Mouse (Mus musculus) forebrain, embryonic 11.5 days (tissue): ENCODE measurements around the gene Fam222a. TPM values are rescaled to one million over a fixed set of nuclear protein-coding genes. Genes with fewer than 3 reads are reported as not detected.
A peak's percentile ranks its signal among the peaks of the same experiment; 100 is the strongest.

ENCODE experiments used
- ATAC-seq: fragments of 200-750 bp; cut with Nextera tagmentation; replicated peaks from 2 replicates; pipeline ENCODE4 v1.8.0; 2017; ENCODE audit warnings: moderate TSS enrichment; ENCODE audit not compliant: low FRiP score
- DNase-seq: peaks from one replicate; pipeline ENCODE4 v3.0.0-alpha.2; 2017; ENCODE audit warnings: low spot score
- H3K27ac ChIP-seq: fragments of 300-500 bp; sonication (generic); 2 replicates; pipeline ENCODE4 v1.5.1; 2014; ENCODE audit warnings: low read depth, low read length
- H3K27me3 ChIP-seq: fragments of 300-500 bp; sonication (generic); 2 replicates; pipeline ENCODE4 v1.6.1; 2014; ENCODE audit warnings: mild to moderate bottlenecking, low read length, mixed read lengths; ENCODE audit not compliant: control insufficient read depth, insufficient read depth
- H3K36me3 ChIP-seq: fragments of 300-500 bp; sonication (generic); 2 replicates; pipeline ENCODE4 v1.6.1; 2014; ENCODE audit warnings: mild to moderate bottlenecking, low read length, moderate library complexity, mixed read lengths; ENCODE audit not compliant: control insufficient read depth, insufficient read depth
- H3K4me1 ChIP-seq: fragments of 300-500 bp; sonication (generic); replicated peaks from 2 replicates; pipeline ENCODE4 v1.6.1; 2014; ENCODE audit warnings: low read length, mixed read lengths; ENCODE audit not compliant: control insufficient read depth, insufficient read depth
- H3K4me2 ChIP-seq: fragments of 300-500 bp; sonication (generic); 2 replicates; pipeline ENCODE4 v1.6.1; 2014; ENCODE audit warnings: low read depth, mild to moderate bottlenecking, low read length, moderate library complexity, mixed read lengths; ENCODE audit not compliant: severe bottlenecking
- H3K4me3 ChIP-seq: fragments of 300-500 bp; sonication (generic); 2 replicates; pipeline ENCODE4 v1.5.1; 2014; ENCODE audit warnings: low read depth, low read length
- H3K9ac ChIP-seq: fragments of 300-500 bp; sonication (generic); 2 replicates; pipeline ENCODE4 v1.6.1; 2014; ENCODE audit warnings: low read length
- H3K9me3 ChIP-seq: fragments of 300-500 bp; sonication (generic); 2 replicates; pipeline ENCODE4 v1.6.1; 2016; ENCODE audit warnings: low read length, mixed read lengths; ENCODE audit not compliant: control insufficient read depth
- WGBS: fragments of 180-500 bp; shearing (Covaris S2); extraction: QIAGEN DNeasy Blood & Tissue Kit; methylation state at CpG from one replicate; pipeline ENCODE4 v1.1.7; 2014; 5-methylcytosine and 5-hydroxymethylcytosine counted together
- polyA plus RNA-seq: library from polyadenylated mRNA; unstranded; fragments of >200 nt; fragmentation: Nextera tagmentation; extraction: Ambion mirVana; gene quantifications from 2 replicates; pipeline ENCODE4 v1.2.1, GENCODE M21; 2014

The Fam222a gene
- polyA plus RNA-seq: 8.7 and 9.4 TPM in 2 replicates

- peaks cover 38% of the 10 kb centered on the region for H3K4me1 ChIP-seq
- H3K9me3 ChIP-seq: no peaks in the 10 kb centered on the region
- ATAC-seq: peak; percentile 45
- H3K27ac ChIP-seq: peak within 1 kb of the TSS; percentile 87
- peak within 1 kb of the TSS; percentile 71 for H3K4me3 ChIP-seq
- under 1% methylated on average over 60 of the region's 72 CpGs for WGBS
- no peaks in the 10 kb centered on the region for H3K36me3 ChIP-seq
- peak; percentile 89 for DNase-seq
- peak within 1 kb of the TSS; percentile 74 for H3K4me2 ChIP-seq
- H3K9ac ChIP-seq: peak within 1 kb of the TSS; percentile 73
- H3K27me3 ChIP-seq: 0 out of 2 replicates have a peak, but pooled peaks cover 2% of the 10 kb centered on the region
Measured at GRCm38 (mm10) chr5:114567565-114568197, at the start of gene Fam222a. TSS of gene Fam222a (plus strand) at chr5:114568016.

DNA sequence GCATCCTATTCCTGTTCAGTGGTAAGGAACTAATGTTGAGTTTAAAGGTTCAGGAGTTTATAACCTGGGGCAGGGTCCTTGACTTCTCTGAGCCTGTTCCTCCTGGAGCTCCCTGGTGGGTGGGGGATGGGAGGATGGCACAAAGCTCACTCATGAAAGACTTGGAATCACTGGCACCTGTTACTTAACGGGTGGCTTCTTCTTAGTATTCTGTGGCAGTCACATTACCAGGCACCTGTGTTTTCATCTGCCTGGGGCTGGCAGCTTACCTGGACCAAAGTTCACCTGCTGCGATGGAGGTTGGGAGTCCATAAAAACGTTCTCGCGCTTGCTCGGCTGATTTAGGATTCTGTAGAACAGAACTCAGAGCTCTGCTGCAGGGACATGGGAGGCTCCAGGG is 39.5 kb upstream of the Fam222a start:
- no peaks in the 10 kb centered on the region for H3K27me3 ChIP-seq
- 88% methylated on average over 6 of the region's 6 CpGs for WGBS
- no peak for ATAC-seq

GRCm38 (mm10) chr5:114530337-114530736 is 37.5 kb upstream of the Fam222a start:
- Histone ChIP-seq H3K27ac (no peak overlapping the region), H3K27me3 (peaks cover 4% of the 10 kb centered on the region), H3K4me3 (no peak overlapping the region), H3K4me2 (no peak overlapping the region), H3K9me3 (no peaks in the 10 kb centered on the region), H3K9ac (no peak overlapping the region), H3K36me3 (no peaks in the 10 kb centered on the region), H3K4me1 (no peaks in the 10 kb centered on the region; the same call in 1 of the 2 replicates)
- WGBS: 66% methylated on average over 6 of the region's 6 CpGs
- ATAC-seq: no peak
- DNase-seq: no peak

More for the DNA sequence above, 39.5 kb upstream of the Fam222a start:
- Histone ChIP-seq H3K4me1 (no peaks in the 10 kb centered on the region; the same call in 1 of the 2 replicates), H3K9me3 (no peaks in the 10 kb centered on the region), H3K27ac (no peak overlapping the region), H3K9ac (no peak overlapping the region), H3K4me3 (no peak overlapping the region), H3K36me3 (no peaks in the 10 kb centered on the region), H3K4me2 (no peak overlapping the region)
- no peak for DNase-seq

DNA sequence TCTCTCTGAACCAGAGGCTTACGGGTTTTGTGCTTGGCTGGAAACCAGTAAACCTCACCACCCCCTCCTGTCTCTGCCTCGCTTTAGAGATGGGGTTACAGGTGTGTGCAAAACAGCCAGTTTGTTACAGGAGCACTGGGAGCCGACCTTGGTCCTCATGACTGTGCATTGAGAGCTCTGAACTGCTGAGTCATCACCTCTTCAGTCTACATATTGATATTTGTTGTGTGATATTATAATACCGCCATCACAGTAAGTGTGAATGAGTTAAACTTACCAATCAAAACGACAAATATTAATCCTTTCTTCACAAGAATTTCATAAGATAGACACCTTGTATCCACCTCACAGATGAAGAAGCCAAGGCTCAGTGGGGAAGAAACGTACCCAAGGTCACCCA is 35.8 kb upstream of the Fam222a start:
- Histone ChIP-seq H3K27me3 (peaks cover 6% of the 10 kb centered on the region), H3K4me3 (no peak overlapping the region), H3K4me1 (no peaks in the 10 kb centered on the region; the same call in 1 of the 2 replicates), H3K4me2 (no peak overlapping the region), H3K9ac (no peak overlapping the region), H3K36me3 (no peaks in the 10 kb centered on the region), H3K9me3 (no peaks in the 10 kb centered on the region), H3K27ac (no peak overlapping the region)
- no peak for ATAC-seq
- no peak for DNase-seq
- WGBS: 74% methylated on average over 6 of the region's 6 CpGs

DNA sequence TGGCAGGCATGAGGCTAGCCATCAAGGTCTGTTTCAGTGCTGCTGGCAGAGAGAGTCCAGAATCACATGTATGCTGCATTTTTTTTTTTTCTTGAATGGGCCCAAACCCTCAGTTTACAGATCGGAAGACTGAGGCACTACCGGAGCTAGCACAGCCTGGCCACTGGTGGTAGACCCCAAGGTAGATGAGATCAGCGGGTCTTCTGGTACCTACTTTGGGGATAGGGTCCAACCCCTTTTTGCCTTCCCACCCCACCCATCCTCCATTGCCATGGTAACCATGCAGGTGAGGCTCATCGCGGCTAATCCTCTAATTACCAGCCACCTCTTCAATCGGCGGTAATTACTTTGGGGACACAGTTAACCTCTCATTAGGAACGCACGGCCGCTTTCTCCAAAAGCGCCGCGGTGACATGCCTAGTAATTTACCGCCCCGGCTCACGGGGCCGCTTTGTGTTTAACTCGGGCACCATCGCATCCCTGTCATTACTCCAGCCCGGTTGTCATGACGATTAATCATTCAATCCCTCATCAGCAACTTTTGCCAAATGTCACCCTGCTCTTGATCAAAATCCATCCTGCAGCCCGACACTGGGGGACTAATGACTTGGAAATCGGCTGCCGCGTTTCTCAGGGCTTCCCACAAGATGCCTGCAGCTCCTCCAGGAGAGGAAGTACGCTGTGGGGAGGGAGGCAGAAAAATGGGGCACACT is 30.4 kb upstream of the Fam222a start:
- peaks cover under 1% of the 10 kb centered on the region; the same call in 1 of the 2 replicates for H3K9me3 ChIP-seq
- 3% methylated on average over 26 of the region's 26 CpGs for WGBS
- peaks cover 18% of the 10 kb centered on the region for H3K4me1 ChIP-seq
- H3K4me2 ChIP-seq: peak overlapping the region; percentile 31
- DNase-seq (peak; percentile 91), ATAC-seq (peak; percentile 80)
- H3K36me3 ChIP-seq: no peaks in the 10 kb centered on the region
- H3K27me3 ChIP-seq: peaks cover 8% of the 10 kb centered on the region
- H3K4me3 ChIP-seq: no peak overlapping the region; the same call in 1 of the 2 replicates
- no peak overlapping the region for H3K9ac ChIP-seq
- no peak overlapping the region for H3K27ac ChIP-seq

DNA sequence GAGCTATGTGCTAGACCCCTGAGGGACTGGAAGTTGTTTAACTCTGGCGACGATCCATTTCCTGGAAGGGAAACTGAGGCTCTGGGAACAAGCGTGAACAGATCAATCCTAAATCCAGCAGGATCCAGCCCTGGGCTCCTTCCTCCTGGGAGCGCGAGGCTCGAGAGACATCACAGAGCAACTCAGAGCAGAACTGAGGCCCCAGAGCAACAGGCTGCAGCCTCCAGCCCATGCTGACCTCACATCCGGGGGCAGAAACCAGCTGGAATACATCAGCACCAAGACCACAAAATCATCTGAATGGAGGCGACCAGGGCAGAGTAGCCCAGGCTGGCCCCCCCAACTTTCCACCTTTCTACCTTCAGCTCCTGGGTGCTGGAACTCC is 29.8 kb upstream of the Fam222a start:
- peak overlapping the region; percentile 31 for H3K4me2 ChIP-seq
- ATAC-seq: peak; percentile 16; the same call in 1 of the 2 replicates

GRCm38 (mm10) chr5:114538752-114539151 is 29.1 kb upstream of the Fam222a start:
- DNase-seq (no peak), ATAC-seq (no peak)
- Histone ChIP-seq H3K4me2 (no peak overlapping the region), H3K9ac (no peak overlapping the region), H3K27me3 (peaks cover 8% of the 10 kb centered on the region), H3K4me1 (peaks cover 18% of the 10 kb centered on the region), H3K9me3 (peaks cover 4% of the 10 kb centered on the region; the same call in 1 of the 2 replicates), H3K4me3 (no peak overlapping the region), H3K36me3 (no peaks in the 10 kb centered on the region), H3K27ac (no peak overlapping the region)
- WGBS: 17% methylated on average over 4 of the region's 4 CpGs

More for the DNA sequence above, 29.8 kb upstream of the Fam222a start:
- WGBS: 9% methylated on average over 8 of the region's 8 CpGs
- Histone ChIP-seq H3K36me3 (no peaks in the 10 kb centered on the region), H3K9ac (no peak overlapping the region), H3K27ac (no peak overlapping the region), H3K9me3 (peaks cover 4% of the 10 kb centered on the region; the same call in 1 of the 2 replicates), H3K4me3 (no peak overlapping the region; the same call in 1 of the 2 replicates), H3K27me3 (peaks cover 8% of the 10 kb centered on the region), H3K4me1 (peaks cover 18% of the 10 kb centered on the region)
- DNase-seq: peak; percentile 62

DNA sequence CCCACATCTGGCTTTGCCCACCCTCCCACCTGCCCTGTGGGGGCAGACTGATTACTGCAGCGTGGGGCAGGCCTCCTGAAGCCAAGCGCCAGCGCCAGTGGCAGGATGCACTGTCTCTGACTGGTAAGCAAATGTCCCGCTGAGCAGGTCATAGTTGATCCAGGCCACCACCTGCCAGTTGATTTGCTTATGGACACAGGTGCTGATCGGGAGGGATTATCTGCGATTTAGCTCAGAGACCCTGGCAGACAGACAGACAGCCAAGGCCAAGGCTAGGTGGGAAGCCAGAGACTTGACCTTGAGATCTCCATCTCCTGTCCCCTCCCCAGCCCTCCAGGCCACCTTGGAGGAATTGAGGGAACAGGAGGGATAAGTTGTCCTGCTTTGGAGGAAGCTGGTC is 28.1 kb upstream of the Fam222a start:
- no peak overlapping the region for H3K9ac ChIP-seq
- peaks cover 4% of the 10 kb centered on the region; the same call in 1 of the 2 replicates for H3K9me3 ChIP-seq
- no peak overlapping the region for H3K4me2 ChIP-seq
- peaks cover 8% of the 10 kb centered on the region for H3K27me3 ChIP-seq
- no peak overlapping the region for H3K4me3 ChIP-seq
- peaks cover 18% of the 10 kb centered on the region for H3K4me1 ChIP-seq
- WGBS: 71% methylated on average over 6 of the region's 6 CpGs
- H3K36me3 ChIP-seq: no peaks in the 10 kb centered on the region
- no peak for ATAC-seq
- no peak for DNase-seq
- no peak overlapping the region for H3K27ac ChIP-seq
